Mouse (Mus musculus): ENCODE measurements around the gene Rnf114.

DNA sequence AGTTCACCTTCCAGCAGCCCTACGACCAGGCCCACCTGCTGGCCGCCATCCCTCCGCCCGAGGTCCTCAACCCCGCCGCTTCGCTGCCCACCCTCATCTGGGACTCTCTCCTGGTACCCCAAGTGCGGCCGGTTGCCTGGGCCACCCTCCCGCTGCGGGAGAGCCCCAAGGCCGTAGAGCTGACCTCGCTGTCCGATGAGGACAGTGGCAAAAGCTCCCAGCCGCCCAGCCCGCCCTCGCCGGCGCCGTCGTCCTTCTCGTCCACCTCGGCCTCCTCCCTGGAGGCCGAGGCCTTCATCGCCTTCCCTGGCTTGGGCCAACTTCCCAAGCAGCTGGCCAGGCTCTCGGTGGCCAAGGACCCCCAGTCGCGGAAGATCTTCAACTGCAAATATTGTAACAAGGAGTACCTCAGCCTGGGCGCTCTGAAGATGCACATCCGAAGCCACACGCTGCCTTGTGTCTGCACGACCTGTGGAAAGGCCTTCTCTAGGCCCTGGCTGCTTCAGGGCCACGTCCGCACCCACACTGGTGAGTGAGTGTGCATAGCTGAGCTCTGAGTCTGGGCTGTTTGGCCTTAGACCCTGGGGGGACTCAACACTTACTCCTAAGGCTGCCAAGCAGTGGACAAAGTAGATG is 46.3 kb downstream of the Rnf114 start:
- TF ChIP-seq POLR2A (IDR thresholded peaks at IDR 0.05; ENCODE audit: borderline replicate concordance, extremely low read depth, insufficient read depth, insufficient read length, poor library complexity, severe bottlenecking): no peak
- no peak for TF ChIP-seq CTCF (IDR thresholded peaks at IDR 0.05; ENCODE audit: borderline replicate concordance, extremely low read depth, insufficient read depth, insufficient read length)

Data from brain, embryonic 14.5 days (tissue).